ENCODE assay signal across 21 mouse cellular contexts in the genomic region with DNA sequence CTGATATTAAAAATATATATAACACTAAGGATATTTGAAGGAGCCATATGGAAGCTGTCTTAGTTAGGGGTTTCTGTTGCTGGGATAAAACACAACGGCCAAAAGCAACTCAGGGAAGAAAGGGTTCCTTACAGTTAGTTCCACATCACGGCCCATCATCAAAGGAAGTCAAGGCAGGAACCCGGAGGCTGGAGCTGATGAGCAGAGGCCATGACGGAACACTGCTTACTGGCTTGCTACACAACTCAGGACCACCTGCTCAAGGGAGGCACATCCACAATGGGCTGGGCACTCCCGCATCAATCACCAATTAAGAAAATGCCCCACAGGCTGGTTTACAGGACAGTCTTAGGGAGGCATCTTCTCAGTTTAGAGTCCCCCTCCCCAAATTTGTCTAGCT. TPM values are rescaled to one million over a fixed set of nuclear protein-coding genes. Genes with fewer than 3 reads are reported as not detected.
DNase-seq lines count a peak whose midpoint lies in the region; ATAC-seq and TF ChIP-seq lines count a peak whose summit lies in the region.
"Had no signal": no experiment of that assay in that cellular context is flagged by ENCODE, and none has a peak within 500 bp of the region (broad histone marks: within the 10 kb centered on the region; RNA-seq: fewer than 3 reads in every experiment).

No protein-coding gene starts in this region.

- H3K27ac ChIP-seq in kidney, embryonic 15.5 days = no peak overlapping the region
- no peak overlapping the region for H3K27ac ChIP-seq in kidney, postnatal 0 days
- H3K27ac ChIP-seq: embryonic facial prominence, embryonic 13.5 days; embryonic facial prominence, embryonic 15.5 days; forebrain, embryonic 10.5 days; forebrain, embryonic 12.5 days had no signal

- no peak overlapping the region for H3K4me2 ChIP-seq in kidney, embryonic 15.5 days
- H3K4me2 ChIP-seq in kidney, postnatal 0 days (ENCODE audit: low read length) = no peak overlapping the region
- H3K4me2 ChIP-seq: embryonic facial prominence, embryonic 13.5 days; embryonic facial prominence, embryonic 15.5 days; forebrain, embryonic 12.5 days had no signal

- no peak overlapping the region for H3K4me3 ChIP-seq in kidney, embryonic 15.5 days (replicated peaks)
- H3K4me3 ChIP-seq in kidney, postnatal 0 days (replicated peaks; ENCODE audit: low read depth, low read length) = no peak overlapping the region
- H3K4me3 ChIP-seq: embryonic facial prominence, embryonic 13.5 days; embryonic facial prominence, embryonic 15.5 days; erythroblast, embryonic 14.5 days; forebrain, embryonic 10.5 days; forebrain, embryonic 12.5 days had no signal

- no peaks in the 10 kb centered on the region for H3K36me3 ChIP-seq in kidney, embryonic 15.5 days
- H3K36me3 ChIP-seq in kidney, postnatal 0 days (ENCODE audit: insufficient read depth, low read length) = no peaks in the 10 kb centered on the region
- H3K36me3 ChIP-seq: embryonic facial prominence, embryonic 13.5 days; embryonic facial prominence, embryonic 15.5 days; forebrain, embryonic 10.5 days; forebrain, embryonic 12.5 days had no signal

- WGBS in kidney, embryonic 15.5 days = 38% methylated on average over 5 of the region's 5 CpGs
- 53% methylated on average over 5 of the region's 5 CpGs for WGBS in kidney, postnatal 0 days

- no peak for DNase-seq in kidney, postnatal 14 days
- DNase-seq in kidney, postnatal 0 days (ENCODE audit: low spot score) = peak; percentile 61
- DNase-seq in kidney, adult 9 months = no peak
- DNase-seq: adrenal gland, adult 2 months; adrenal gland, postnatal 10 days; adrenal gland, postnatal 25 days; cerebellum, adult 11 months; cerebellum, adult 18-20 months; cerebellum, adult 8-10 months; cerebellum, adult 9-11 months; cerebellum, postnatal 14 days; cerebellum, postnatal 36 days; embryo, embryonic 11 days had no signal

- no peaks in the 10 kb centered on the region for H3K9me3 ChIP-seq in kidney, embryonic 15.5 days (replicated peaks)
- no peaks in the 10 kb centered on the region for H3K9me3 ChIP-seq in kidney, postnatal 0 days (replicated peaks; ENCODE audit: low read length)
- H3K9me3 ChIP-seq: embryonic facial prominence, embryonic 13.5 days; embryonic facial prominence, embryonic 15.5 days; forebrain, embryonic 10.5 days; forebrain, embryonic 12.5 days had no signal

- no peaks in the 10 kb centered on the region for H3K27me3 ChIP-seq in kidney, embryonic 15.5 days
- H3K27me3 ChIP-seq in kidney, postnatal 0 days (ENCODE audit: insufficient read depth, low read length) = no peaks in the 10 kb centered on the region
- H3K27me3 ChIP-seq: embryonic facial prominence, embryonic 13.5 days; embryonic facial prominence, embryonic 15.5 days; forebrain, embryonic 12.5 days had no signal

- no peak for TF ChIP-seq CTCF in kidney, postnatal 0 days (IDR thresholded peaks at IDR 0.05; ENCODE audit: low read depth)

- H3K4me1 ChIP-seq in kidney, embryonic 15.5 days = peaks cover 5% of the 10 kb centered on the region; the same call in 1 of the 2 replicates
- no peaks in the 10 kb centered on the region for H3K4me1 ChIP-seq in kidney, postnatal 0 days (replicated peaks; ENCODE audit: insufficient read depth, low read length)
- H3K4me1 ChIP-seq: embryonic facial prominence, embryonic 13.5 days; forebrain, embryonic 10.5 days; forebrain, embryonic 12.5 days had no signal

- ATAC-seq in kidney, embryonic 15.5 days (replicated peaks; ENCODE audit: low FRiP score) = peak; percentile 79; the same call in 1 of the 2 replicates
- no peak; the same call in 1 of the 2 replicates for ATAC-seq in kidney, postnatal 0 days (replicated peaks; ENCODE audit: low FRiP score, low read depth)
- ATAC-seq: forebrain, embryonic 14.5 days; forebrain, embryonic 16.5 days had no signal

- no peak overlapping the region for H3K9ac ChIP-seq in kidney, embryonic 15.5 days
- H3K9ac ChIP-seq in kidney, postnatal 0 days (ENCODE audit: low read depth, low read length) = no peak overlapping the region
- H3K9ac ChIP-seq: embryonic facial prominence, embryonic 13.5 days; embryonic facial prominence, embryonic 15.5 days; forebrain, embryonic 12.5 days had no signal

RNA-seq across cellular contexts. Expression of gene Pcbp3, which starts 26.9 kb away (rescaled TPM):
- 45.4 and 53.0 TPM in 2 replicates for polyA plus RNA-seq in kidney, embryonic 15.5 days (2015; fragmentation: Nextera tagmentation; extraction: Ambion mirVana)
- 32.3 and 37.8 TPM in 2 replicates for polyA plus RNA-seq in kidney, postnatal 0 days (2015; fragmentation: Nextera tagmentation; extraction: Ambion mirVana)
